Mouse (Mus musculus) adrenal gland, postnatal 36 days (tissue): Measurements from ENCODE around the gene Dok1. TPM values are rescaled to one million over a fixed set of nuclear protein-coding genes. Genes with fewer than 3 reads are reported as not detected.

Experiments
- microRNA-seq: library from miRNA; unstranded; fragments of <30 nt; microRNA quantifications from one replicate; pipeline ENCODE4 v1.2.0, GENCODE M21; 2021
- total RNA-seq, 2 experiments: library from RNA; stranded (reverse); gene quantifications; 2 replicates each; pipeline ENCODE4 v1.2.3; 2021

Gene Dok1
- total RNA-seq, 2 experiments from 2014 or later = 9.9 to 13.8 TPM

Small RNAs within 50 kb of the gene (microRNA-seq; reads per million reads assigned to microRNA genes)
- gene Mir7040 = not detected

Other genes with a start within 250 kb of the Dok1 start
- gene Sema4f, start 93.7 kb downstream of the Dok1 start, total RNA-seq = under 1 TPM; 0.66 to 0.69 TPM
- gene M1ap, start 86.6 kb downstream of the Dok1 start, total RNA-seq = under 1 TPM in 1 of 2 experiments, not detected in 1; 0.13 TPM
- gene Loxl3, start 702 bp upstream of the Dok1 start, total RNA-seq = 1 to 10 TPM; 3.3 to 3.5 TPM
- 100 to 1,000 TPM; 173 to 185 TPM for gene Aup1, start 21.1 kb upstream of the Dok1 start, total RNA-seq
- gene Htra2, start 21.8 kb upstream of the Dok1 start, total RNA-seq = 10 to 100 TPM; 51.8 to 58.4 TPM
- 1 to 10 TPM; 2.0 to 2.9 TPM for gene Dqx1, start 24.4 kb upstream of the Dok1 start, total RNA-seq
- 1 to 10 TPM; 7.5 to 8.9 TPM for gene Tlx2, start 36.8 kb upstream of the Dok1 start, total RNA-seq
- gene Pcgf1, start 44.4 kb upstream of the Dok1 start, total RNA-seq = 10 to 100 TPM; 30.9 to 38.9 TPM
- gene Lbx2, start 52.9 kb upstream of the Dok1 start, total RNA-seq = 10 to 100 TPM in 1 of 2 experiments, 1 to 10 TPM in 1; 7.9 to 15.5 TPM
- gene Ccdc142, start 68.1 kb upstream of the Dok1 start, total RNA-seq = 1 to 10 TPM; 3.6 to 4.1 TPM
- 1 to 10 TPM; 5.2 to 5.9 TPM for gene Gm42688, start 68.1 kb upstream of the Dok1 start, total RNA-seq
- gene Mrpl53, start 75.6 kb upstream of the Dok1 start, total RNA-seq = 100 to 1,000 TPM; 103 to 109 TPM
- 10 to 100 TPM; 58.3 to 77.1 TPM for gene Mogs, start 82.0 kb upstream of the Dok1 start, total RNA-seq
- 10 to 100 TPM; 69.8 to 90.1 TPM for gene Wbp1, start 88.1 kb upstream of the Dok1 start, total RNA-seq
- gene Ino80b, start 92.0 kb upstream of the Dok1 start, total RNA-seq = 10 to 100 TPM; 22.4 to 25.2 TPM
- gene Rtkn, start 102.0 kb upstream of the Dok1 start, total RNA-seq = 10 to 100 TPM in 1 of 2 experiments, 1 to 10 TPM in 1; 5.1 to 14.0 TPM
- 1 to 10 TPM; 1.8 to 3.1 TPM for gene Wdr54, start 122.9 kb upstream of the Dok1 start, total RNA-seq
- under 1 TPM; 0.43 to 0.66 TPM for gene 1700003E16Rik, start 122.9 kb upstream of the Dok1 start, total RNA-seq
- gene Dctn1, start 132.4 kb upstream of the Dok1 start, total RNA-seq = 100 to 1,000 TPM; 127 to 132 TPM
- under 1 TPM; 0.07 to 0.17 TPM for gene Slc4a5, start 186.4 kb upstream of the Dok1 start, total RNA-seq